Mouse (Mus musculus) heart, postnatal 0 days (tissue): Measurements from ENCODE around the gene Fgfr3. TPM values are rescaled to one million over a fixed set of nuclear protein-coding genes. Genes with fewer than 3 reads are reported as not detected.
A peak's percentile ranks its signal among the peaks of the same experiment; 100 is the strongest.

ENCODE experiments used
- ATAC-seq: fragments of 200-750 bp; cut with Nextera tagmentation; 2 replicates; pipeline ENCODE4 v1.8.0; 2017; ENCODE audit warnings: low read depth, moderate number of reproducible peaks, moderate library complexity; ENCODE audit not compliant: insufficient read depth
- DNase-seq: peaks from one replicate; pipeline ENCODE4 v3.0.0-alpha.2; 2016; ENCODE audit warnings: low spot score
- H3K27ac ChIP-seq: fragments of 300-500 bp; sonication (generic); 2 replicates; pipeline ENCODE4 v1.5.1; 2014; ENCODE audit warnings: low read depth, mild to moderate bottlenecking
- H3K27me3 ChIP-seq: fragments of 300-500 bp; sonication (generic); 2 replicates; pipeline ENCODE4 v1.6.1; 2014; ENCODE audit warnings: low read length, mixed read lengths; ENCODE audit not compliant: control insufficient read depth, insufficient read depth
- H3K36me3 ChIP-seq: fragments of 300-500 bp; sonication (generic); replicated peaks from 2 replicates; pipeline ENCODE4 v1.6.1; 2014; ENCODE audit warnings: low read length, mixed read lengths; ENCODE audit not compliant: control insufficient read depth, insufficient read depth
- H3K4me1 ChIP-seq: fragments of 300-500 bp; sonication (generic); 2 replicates; pipeline ENCODE4 v1.6.1; 2014; ENCODE audit warnings: antibody characterized with exemption; ENCODE audit not compliant: control insufficient read depth, insufficient read depth
- H3K4me2 ChIP-seq: fragments of 300-500 bp; sonication (generic); 2 replicates; pipeline ENCODE4 v1.6.1; 2014; ENCODE audit warnings: low read depth, mild to moderate bottlenecking, low read length, moderate library complexity
- H3K4me3 ChIP-seq: fragments of 300-500 bp; sonication (generic); 2 replicates; pipeline ENCODE4 v1.5.1; 2014; ENCODE audit warnings: low read depth, low read length
- H3K9ac ChIP-seq: fragments of 300-500 bp; sonication (generic); replicated peaks from 2 replicates; pipeline ENCODE4 v1.6.1; 2014; ENCODE audit warnings: low read depth, low read length, mixed read lengths
- H3K9me3 ChIP-seq: fragments of 300-500 bp; sonication (generic); replicated peaks from 2 replicates; pipeline ENCODE4 v1.6.1; 2016; ENCODE audit warnings: low read length; ENCODE audit not compliant: control insufficient read depth
- CTCF ChIP-seq: IDR thresholded peaks from 2 replicates; pipeline ENCODE4 v1.5.1; 2016; ENCODE audit warnings: antibody characterized with exemption, control low read depth, low read depth
- EP300 ChIP-seq: IDR thresholded peaks from 2 replicates; pipeline ENCODE4 v1.6.1; 2016; ENCODE audit warnings: antibody characterized with exemption, low read depth
- WGBS: fragments of 180-500 bp; shearing (Covaris S2); extraction: QIAGEN DNeasy Blood & Tissue Kit; methylation state at CpG from one replicate; pipeline ENCODE4 v1.1.7; 2014; 5-methylcytosine and 5-hydroxymethylcytosine counted together
- polyA plus RNA-seq: library from polyadenylated mRNA; unstranded; fragments of >200 nt; fragmentation: Nextera tagmentation; extraction: Ambion mirVana; gene quantifications from 2 replicates; pipeline ENCODE4 v1.2.1, GENCODE M21; 2015
- total RNA-seq: library from RNA; depleted of rRNA; stranded (reverse); fragments of >200 nt; gene quantifications from 2 replicates; pipeline ENCODE4 v1.2.3, GENCODE M21; 2014; ENCODE audit warnings: low replicate concordance

The Fgfr3 gene
- total and polyA plus RNA-seq, 2 experiments from 2014 or later, result 2.0 to 19.8 TPM

GRCm38 (mm10) chr5:33740548-33740947, 19.1 kb downstream of the Fgfr3 start:
- DNase-seq, result no peak
- Histone ChIP-seq H3K9ac (no peak overlapping the region), H3K4me1 (0 out of 2 replicates have a peak, but pooled peaks cover 6% of the 10 kb centered on the region), H3K27me3 (no peaks in the 10 kb centered on the region), H3K36me3 (peaks cover 40% of the 10 kb centered on the region), H3K27ac (no peak overlapping the region), H3K4me2 (no peak overlapping the region), H3K9me3 (no peaks in the 10 kb centered on the region), H3K4me3 (no peak overlapping the region)
- TF ChIP-seq CTCF, result no peak
- ATAC-seq, result no peak
- WGBS, result 85% methylated on average over 4 of the region's 4 CpGs

- TF ChIP-seq CTCF (no peak), EP300 (no peak)
- Histone ChIP-seq H3K4me2 (no peak overlapping the region), H3K36me3 (peaks cover 69% of the 10 kb centered on the region), H3K9ac (no peak overlapping the region), H3K27me3 (no peaks in the 10 kb centered on the region), H3K9me3 (no peaks in the 10 kb centered on the region), H3K4me3 (no peak overlapping the region), H3K27ac (peak overlapping the region; percentile 36; the same call in 1 of the 2 replicates), H3K4me1 (0 out of 2 replicates have a peak, but pooled peaks cover 6% of the 10 kb centered on the region)
- 28% methylated on average over 8 of the region's 8 CpGs for WGBS
- DNase-seq, result peak; percentile 21
- ATAC-seq, result peak; percentile 40; the same call in 1 of the 2 replicates
Observed at GRCm38 (mm10) chr5:33743481-33743880, 22.0 kb downstream of the Fgfr3 start.

- no peak for ATAC-seq
- no peaks in the 10 kb centered on the region for H3K9me3 ChIP-seq
Observed at GRCm38 (mm10) chr5:33777195-33777594, 55.7 kb downstream of the Fgfr3 start.

GRCm38 (mm10) chr5:33781964-33782344, 60.5 kb downstream of the Fgfr3 start:
- WGBS, result 5% methylated on average over 11 of the region's 11 CpGs
- Histone ChIP-seq H3K4me1 (peaks cover 12% of the 10 kb centered on the region; the same call in 1 of the 2 replicates), H3K27me3 (no peaks in the 10 kb centered on the region), H3K27ac (peak overlapping the region; percentile 86), H3K36me3 (peaks cover 11% of the 10 kb centered on the region), H3K4me2 (peak overlapping the region; percentile 94), H3K4me3 (peak overlapping the region; percentile 80), H3K9ac (peak overlapping the region; percentile 76), H3K9me3 (no peaks in the 10 kb centered on the region)
- ATAC-seq (no peak), DNase-seq (no peak)
- TF ChIP-seq CTCF, result no peak
- TF ChIP-seq EP300, result no peak

More at GRCm38 (mm10) chr5:33777195-33777594, 55.7 kb downstream of the Fgfr3 start:
- Histone ChIP-seq H3K4me1 (peaks cover 7% of the 10 kb centered on the region; the same call in 1 of the 2 replicates), H3K27ac (no peak overlapping the region), H3K27me3 (no peaks in the 10 kb centered on the region), H3K4me2 (no peak overlapping the region), H3K36me3 (peaks cover 33% of the 10 kb centered on the region), H3K9ac (no peak overlapping the region), H3K4me3 (no peak overlapping the region)
- DNase-seq, result no peak
- TF ChIP-seq EP300, result no peak
- no peak for TF ChIP-seq CTCF

- under 1% methylated on average over 62 of the region's 65 CpGs for WGBS
- Histone ChIP-seq H3K4me2 (peak within 1 kb of the TSS; percentile 94), H3K4me1 (peaks cover 12% of the 10 kb centered on the region; the same call in 1 of the 2 replicates), H3K9ac (peak within 1 kb of the TSS; percentile 76), H3K9me3 (no peaks in the 10 kb centered on the region), H3K4me3 (peak within 1 kb of the TSS; percentile 80), H3K27ac (peak within 1 kb of the TSS; percentile 86), H3K27me3 (no peaks in the 10 kb centered on the region), H3K36me3 (peaks cover 6% of the 10 kb centered on the region)
- TF ChIP-seq EP300, result no peak
- 0 out of 2 replicates have a peak, but pooled peaks have one; percentile 8 for TF ChIP-seq CTCF
- ATAC-seq (peak; percentile 99), DNase-seq (peak; percentile 91)
Observed at GRCm38 (mm10) chr5:33782345-33782998, 61.0 kb downstream of the Fgfr3 start, which contains the start of gene Letm1. TSS of gene Letm1 (minus strand) at chr5:33782817.
